Mouse (Mus musculus) left cerebral cortex, postnatal 4 days (tissue): ENCODE results near the gene Dsn1. TPM values are rescaled to one million over a fixed set of nuclear protein-coding genes. Genes with fewer than 3 reads are reported as not detected.
A peak's percentile ranks its signal among the peaks of the same experiment; 100 is the strongest.

Experiments
- DNase-seq: peaks from one replicate; pipeline ENCODE4 v3.0.0-alpha.2; 2022
- intact Hi-C: fragments of 180-260 bp; cut with DNase I; formaldehyde crosslinking; loops from one replicate; pipeline ENCODE4 v1.15.1; 2025
- total RNA-seq, 2 experiments: library from RNA; stranded (reverse); gene quantifications; 2 replicates each; pipeline ENCODE4 v1.2.3; 2021

The Dsn1 gene
- total RNA-seq, 2 experiments from 2014 or later = 7.4 to 8.4 TPM

GRCm38 (mm10) chr2:156973316-156974100, 33.4 kb downstream of the Dsn1 start:
- intact Hi-C loops = no loop called here
- DNase-seq = peak; percentile 17

GRCm38 (mm10) chr2:156970253-156970652, 36.7 kb downstream of the Dsn1 start:
- DNase-seq = no peak
- intact Hi-C loops = no loop called here

DNA sequence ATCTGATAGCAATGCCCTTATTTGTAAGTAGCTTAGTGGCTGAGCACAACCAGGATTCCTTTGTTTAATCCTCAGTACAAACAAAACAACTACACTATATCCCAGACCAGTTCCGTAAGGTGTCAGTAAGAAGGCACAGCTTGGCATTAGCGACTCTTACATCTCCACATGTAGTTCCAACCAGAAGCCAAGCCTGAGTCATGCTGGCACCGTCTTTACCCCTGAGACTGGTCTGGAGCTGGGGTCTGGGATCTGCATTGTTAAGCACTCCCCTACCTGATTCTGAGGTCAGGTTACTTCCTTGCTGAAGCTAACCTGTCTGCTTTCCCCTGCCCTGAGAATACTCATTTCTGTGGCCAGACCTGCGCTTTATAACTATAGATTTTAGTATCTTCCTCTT, 38.5 kb downstream of the Dsn1 start:
- intact Hi-C loops = no loop called here
- DNase-seq = no peak

- intact Hi-C loops = no loop called here
- DNase-seq = no peak
These were observed 39.6 kb downstream of the Dsn1 start for GRCm38 (mm10) chr2:156967388-156967787.

DNA sequence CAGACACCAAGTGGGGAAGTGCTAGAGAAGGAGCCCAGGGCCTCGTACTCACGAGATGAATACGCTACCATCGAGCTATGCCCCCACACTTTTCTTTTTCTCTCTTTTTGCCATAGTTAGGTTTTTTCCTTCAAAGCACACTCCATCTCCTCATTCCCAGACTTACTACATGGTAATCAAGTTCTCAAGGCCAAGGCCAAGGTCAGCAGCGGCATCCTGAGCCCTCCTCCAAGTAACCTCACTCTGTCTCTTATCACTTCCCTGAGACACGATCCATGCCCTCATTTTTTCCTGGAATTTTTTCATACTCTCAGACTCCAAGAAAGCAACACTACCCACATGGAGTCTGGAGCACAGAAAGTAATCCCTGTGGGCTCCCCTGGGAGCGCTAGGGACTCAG, 43.1 kb downstream of the Dsn1 start:
- intact Hi-C loops = no loop called here

DNA sequence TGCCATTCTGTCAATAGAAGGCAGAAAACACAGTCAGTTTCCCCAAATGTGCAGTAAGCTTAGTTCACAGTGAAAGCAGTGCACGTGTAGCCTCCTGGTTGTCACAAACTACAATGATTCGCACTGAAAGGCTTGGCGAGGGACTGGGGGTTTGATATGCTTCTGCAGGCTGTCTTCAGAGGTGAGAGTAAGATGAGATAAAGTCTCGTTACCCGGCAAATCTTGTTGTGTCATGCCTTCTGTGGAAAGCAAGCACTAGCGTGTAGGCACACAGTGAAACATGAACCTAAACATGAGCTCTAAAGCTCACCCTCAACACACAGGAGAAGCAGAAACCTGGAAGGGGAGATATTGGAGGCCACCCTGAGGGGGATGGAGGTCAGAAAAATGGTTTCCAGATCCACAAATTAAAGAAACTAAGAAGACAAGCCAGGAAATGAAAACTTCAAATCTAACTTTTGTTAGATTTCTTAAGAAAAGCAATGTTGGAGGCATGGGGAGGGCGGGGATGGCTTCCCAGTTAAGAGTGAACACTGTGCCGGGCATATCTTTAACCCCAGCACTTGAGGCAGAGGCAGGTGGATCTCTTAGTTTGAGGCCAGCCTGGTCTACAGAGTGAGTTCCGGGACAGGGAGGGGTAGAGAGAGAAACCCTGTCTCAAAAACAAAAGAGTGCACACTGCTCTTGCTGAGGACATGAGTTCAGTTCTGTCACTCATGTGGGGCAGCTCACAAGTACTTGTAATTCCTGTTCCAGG, 48.3 kb downstream of the Dsn1 start:
- no peak for DNase-seq
- intact Hi-C loops = no loop called here

More for the DNA sequence above, 43.1 kb downstream of the Dsn1 start:
- DNase-seq = no peak

DNA sequence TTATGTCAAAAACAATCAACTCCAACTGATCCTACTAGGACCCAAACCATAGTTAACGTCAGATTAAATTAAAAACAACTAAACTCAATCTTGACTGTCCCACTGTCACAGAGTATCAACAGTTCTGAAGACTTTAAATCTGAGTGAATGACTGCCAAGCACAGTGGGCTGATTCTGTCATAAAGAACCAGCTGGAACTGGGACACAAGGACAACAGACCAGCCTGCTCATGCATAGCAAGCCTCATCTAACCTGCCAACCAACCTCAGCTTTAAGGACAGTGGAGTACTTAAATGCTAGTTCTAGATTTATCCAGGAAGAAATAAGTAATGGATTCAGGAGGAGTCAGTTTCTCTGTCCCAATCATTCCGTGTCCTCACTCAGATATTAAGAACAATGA, 49.9 kb downstream of the Dsn1 start:
- intact Hi-C loops = no loop called here
- DNase-seq = no peak

DNA sequence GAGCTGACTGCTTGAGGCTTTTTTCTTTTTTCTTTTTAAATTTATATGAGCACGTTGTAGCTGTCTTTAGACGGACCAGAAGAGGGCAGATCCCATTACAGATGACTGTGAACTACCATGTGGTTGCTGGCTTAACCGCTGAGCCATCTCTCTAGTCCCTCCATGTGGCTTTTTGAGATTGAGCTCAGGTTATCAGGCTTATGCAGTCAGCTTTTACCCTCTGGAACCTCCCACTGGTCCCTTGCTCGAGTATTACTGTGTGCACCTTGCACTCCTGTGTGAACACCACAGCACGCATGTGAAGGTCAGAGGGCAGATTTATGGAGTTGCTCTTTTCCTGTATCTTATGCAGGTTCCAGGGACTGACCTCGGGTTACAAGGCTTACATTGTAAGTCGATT, 50.6 kb downstream of the Dsn1 start:
- DNase-seq = no peak
- intact Hi-C loops = no loop called here

DNA sequence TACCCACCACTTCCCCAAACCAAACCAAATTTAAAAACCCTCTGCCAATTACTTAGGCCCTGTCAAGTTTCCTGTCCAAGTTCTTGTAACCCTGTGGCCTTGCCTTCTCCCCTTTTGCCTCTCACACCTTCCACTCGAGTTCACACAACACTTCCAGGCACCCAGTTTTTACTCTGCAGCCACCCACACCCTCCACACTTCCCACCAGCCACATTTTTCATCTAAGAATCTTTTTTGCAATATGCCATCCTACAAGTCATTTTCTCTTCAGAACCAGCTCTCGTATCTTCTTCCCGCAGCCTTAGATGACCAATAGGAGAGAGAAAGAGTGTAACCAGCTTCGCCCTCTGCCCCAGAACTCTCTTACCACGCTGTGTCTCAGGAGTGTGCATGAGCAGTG, 52.5 kb downstream of the Dsn1 start:
- intact Hi-C loops = no loop called here

DNA sequence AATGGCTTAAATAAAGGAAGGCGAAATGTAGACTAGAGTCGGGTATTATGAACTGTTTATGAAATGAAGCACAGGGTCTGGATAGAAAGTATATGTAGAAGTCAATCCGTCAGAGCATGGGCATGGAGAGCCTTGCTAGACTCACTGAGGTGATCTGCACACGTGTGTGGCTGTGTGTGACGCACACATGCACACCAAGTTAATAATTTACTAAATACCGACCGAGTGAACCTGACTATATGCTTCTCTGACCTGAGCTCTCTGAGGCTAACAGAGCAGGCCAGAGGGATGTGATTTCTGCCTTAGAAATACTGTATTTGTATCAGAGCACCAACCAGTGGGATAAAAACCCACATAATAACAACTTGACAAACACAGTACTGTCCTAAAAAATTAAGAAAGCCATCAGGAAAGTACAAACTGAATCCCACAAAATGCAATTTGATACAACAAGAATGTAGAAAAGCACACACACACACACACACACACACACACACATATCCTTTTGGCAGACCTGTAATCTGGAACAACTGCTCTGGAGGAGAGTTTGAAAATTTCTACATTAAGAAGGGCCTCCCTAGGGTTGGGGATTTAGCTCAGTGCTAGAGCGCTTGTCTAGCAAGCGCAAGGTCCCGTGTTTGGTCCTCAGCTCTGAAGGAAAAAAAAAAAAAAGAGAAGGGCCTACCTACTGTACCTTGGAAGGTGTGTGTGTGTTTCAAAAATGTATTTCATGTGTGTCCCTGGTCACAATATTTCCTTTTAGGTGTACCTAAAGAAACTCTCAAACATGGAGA, 55.5 kb downstream of the Dsn1 start:
- intact Hi-C loops = no loop called here
- no peak for DNase-seq

More for the DNA sequence above, 52.5 kb downstream of the Dsn1 start:
- DNase-seq = no peak

DNA sequence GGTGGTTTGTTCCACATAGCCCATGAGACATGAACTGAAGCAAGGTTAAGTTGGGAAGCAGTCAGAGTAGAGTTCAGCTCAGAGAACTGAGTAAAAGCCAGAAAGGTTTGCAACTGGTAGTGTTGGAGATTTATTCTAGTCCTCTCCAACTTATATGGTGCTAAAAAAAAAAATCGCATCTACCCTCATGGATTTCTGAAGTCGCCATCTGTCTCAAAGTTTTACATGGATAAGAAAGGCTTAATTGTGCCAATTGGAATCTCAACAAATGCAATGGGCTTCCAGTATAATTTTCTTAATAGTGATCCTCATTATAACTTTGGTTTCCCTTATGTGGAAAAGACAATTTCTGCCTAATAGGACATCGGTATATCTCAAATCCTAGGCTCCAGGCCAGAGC, 56.1 kb downstream of the Dsn1 start:
- no peak for DNase-seq
- intact Hi-C loops = no loop called here

Other genes with a start within 250 kb of the Dsn1 start
- 10 to 100 TPM; 13.4 to 18.6 TPM for gene Myl9, start 231.7 kb downstream of the Dsn1 start, total RNA-seq
- 1 to 10 TPM; 5.7 to 6.0 TPM for gene Tgif2, start 167.1 kb downstream of the Dsn1 start, total RNA-seq
- gene 4930518I15Rik, start 149.2 kb downstream of the Dsn1 start, total RNA-seq = 1 to 10 TPM; 3.9 to 4.9 TPM
- gene Rab5if, start 144.0 kb downstream of the Dsn1 start, total RNA-seq = 100 to 1,000 TPM; 104 to 105 TPM
- under 1 TPM in 1 of 2 experiments, not detected in 1; 0.12 TPM for gene Sla2, start 120.0 kb downstream of the Dsn1 start, total RNA-seq
- 100 to 1,000 TPM; 267 to 276 TPM for gene Ndrg3, start 15.1 kb downstream of the Dsn1 start, total RNA-seq
- gene Soga1, start 72.1 kb upstream of the Dsn1 start, total RNA-seq = 100 to 1,000 TPM; 104 to 108 TPM
- not detected for gene Tldc2, start 79.9 kb upstream of the Dsn1 start, total RNA-seq
- 10 to 100 TPM; 18.0 to 18.7 TPM for gene Samhd1, start 128.1 kb upstream of the Dsn1 start, total RNA-seq
- gene Rbl1, start 197.4 kb upstream of the Dsn1 start, total RNA-seq = 1 to 10 TPM; 4.8 to 4.9 TPM